Mouse (Mus musculus) embryo, embryonic 10.5 days (tissue): Measurements from ENCODE around the gene Cdc42ep2.

Experiments used
- DNase-seq: peaks from one replicate; pipeline ENCODE4 v3.0.0-alpha.2; 2015; ENCODE audit warnings: low spot score

The Cdc42ep2 gene

DNA sequence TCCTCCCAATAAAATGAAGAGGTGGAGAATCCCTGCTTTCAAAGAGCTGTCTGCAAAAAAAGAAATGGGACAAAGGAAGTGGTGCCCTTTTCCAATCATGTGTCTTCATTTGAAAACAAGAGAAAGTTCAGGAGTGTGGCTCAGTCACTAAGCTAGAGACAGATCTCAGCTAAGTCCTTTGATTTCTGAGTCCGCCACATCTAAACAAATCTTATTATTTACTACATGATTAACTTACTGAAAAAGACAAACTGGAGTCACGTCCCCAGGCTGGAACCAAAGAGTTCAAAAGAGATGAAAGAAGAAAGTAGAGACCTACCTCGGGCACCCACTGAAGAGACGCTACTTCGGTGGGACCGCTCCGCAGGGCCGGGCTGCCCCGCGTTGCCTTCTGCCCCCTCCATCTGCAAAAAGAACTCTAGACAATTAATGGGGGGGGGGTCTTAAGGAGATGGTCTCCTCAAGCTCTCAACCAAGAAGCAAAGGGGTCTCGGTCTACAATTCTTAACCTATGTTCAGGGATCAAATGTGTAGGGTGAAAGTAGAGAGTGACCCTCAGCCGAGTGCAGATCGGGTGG is 50.1 kb downstream of the Cdc42ep2 start:
- no peak for DNase-seq

DNA sequence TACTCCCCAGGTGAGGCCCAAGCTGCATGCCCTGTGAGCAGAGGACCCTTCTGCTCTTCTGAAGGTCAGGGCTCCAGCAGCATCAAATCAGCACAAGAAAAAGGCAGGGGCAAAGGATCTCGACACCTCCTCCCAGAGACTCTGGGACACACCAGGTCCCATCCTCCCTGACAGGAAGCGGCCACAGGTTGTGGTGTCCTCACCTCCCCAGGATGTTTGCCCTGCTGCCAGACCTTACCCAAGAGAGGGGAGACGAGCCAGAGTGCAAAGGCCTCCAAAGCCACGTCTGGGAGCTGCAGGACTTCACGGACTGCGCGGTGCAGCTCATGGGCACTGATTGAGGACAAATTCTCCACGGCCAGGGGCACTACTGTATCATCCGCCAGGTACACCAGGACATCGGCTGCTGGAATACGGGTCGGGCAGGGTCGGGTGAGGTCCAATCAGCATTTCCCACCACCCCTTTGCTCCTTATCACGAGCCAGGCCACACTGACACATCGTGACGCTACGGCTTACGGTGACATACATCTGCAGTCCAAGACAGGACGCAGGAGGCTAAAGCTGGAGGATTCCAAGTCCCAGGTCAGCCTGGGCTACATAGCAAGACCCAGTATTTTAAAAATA is 51.6 kb downstream of the Cdc42ep2 start:
- no peak for DNase-seq

- DNase-seq: no peak
These were observed 52.1 kb downstream of the Cdc42ep2 start for GRCm38 (mm10) chr19:5872528-5872927.

GRCm38 (mm10) chr19:5871683-5872082 is 52.9 kb downstream of the Cdc42ep2 start:
- DNase-seq: peak; percentile 34

DNA sequence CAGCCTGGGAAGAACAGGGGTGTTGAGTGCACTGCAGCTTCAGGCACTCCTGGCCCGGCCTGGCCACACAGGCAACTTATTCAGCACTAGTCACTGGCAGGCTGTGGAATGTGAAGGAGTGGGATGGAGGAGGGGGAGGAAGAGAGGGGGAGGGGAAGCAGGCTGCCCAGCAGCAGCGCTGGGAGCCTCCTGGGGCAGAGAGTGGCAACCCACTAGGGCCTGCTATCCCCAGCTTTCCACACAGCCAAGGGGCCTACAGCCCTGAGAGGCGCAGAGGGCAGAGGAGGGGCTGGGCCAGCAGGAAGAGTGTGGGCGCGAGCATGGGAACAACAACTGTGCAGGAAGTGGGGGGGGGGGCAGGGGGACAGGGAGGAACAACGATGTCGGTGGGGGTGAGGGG is 53.3 kb downstream of the Cdc42ep2 start:
- peak; percentile 77 for DNase-seq

DNA sequence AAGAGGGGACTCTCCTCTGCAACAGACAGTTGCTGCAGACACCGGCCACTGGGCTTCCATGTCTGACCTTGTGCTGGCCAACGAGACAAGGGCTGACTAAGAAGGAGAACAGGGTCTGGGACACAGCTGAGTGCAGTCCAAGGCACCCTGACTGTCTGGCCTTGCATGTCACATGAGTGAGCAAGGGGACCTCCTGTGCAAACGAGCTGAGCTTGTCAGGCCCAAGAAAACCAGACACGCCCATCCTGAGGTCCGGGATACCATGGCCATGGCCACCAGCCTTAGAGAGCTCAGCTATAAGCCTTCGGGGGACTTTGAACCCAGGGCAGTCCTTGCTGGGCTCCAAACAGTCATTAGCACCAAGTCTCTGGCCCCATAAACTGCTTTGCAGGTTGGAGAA is 56.5 kb downstream of the Cdc42ep2 start:
- DNase-seq: no peak
